Mouse (Mus musculus) fibroblast of lung, adult 2 months (primary cell): ENCODE measurements around the gene Atl2.

ENCODE experiments used
- DNase-seq: peaks from one replicate; pipeline ENCODE4 v3.0.0-alpha.2; 2011; ENCODE audit warnings: low read depth

Atl2 gene

GRCm38 (mm10) chr17:79897666-79898065 is 1.7 kb upstream of the Atl2 start:
- no peak for DNase-seq

DNA sequence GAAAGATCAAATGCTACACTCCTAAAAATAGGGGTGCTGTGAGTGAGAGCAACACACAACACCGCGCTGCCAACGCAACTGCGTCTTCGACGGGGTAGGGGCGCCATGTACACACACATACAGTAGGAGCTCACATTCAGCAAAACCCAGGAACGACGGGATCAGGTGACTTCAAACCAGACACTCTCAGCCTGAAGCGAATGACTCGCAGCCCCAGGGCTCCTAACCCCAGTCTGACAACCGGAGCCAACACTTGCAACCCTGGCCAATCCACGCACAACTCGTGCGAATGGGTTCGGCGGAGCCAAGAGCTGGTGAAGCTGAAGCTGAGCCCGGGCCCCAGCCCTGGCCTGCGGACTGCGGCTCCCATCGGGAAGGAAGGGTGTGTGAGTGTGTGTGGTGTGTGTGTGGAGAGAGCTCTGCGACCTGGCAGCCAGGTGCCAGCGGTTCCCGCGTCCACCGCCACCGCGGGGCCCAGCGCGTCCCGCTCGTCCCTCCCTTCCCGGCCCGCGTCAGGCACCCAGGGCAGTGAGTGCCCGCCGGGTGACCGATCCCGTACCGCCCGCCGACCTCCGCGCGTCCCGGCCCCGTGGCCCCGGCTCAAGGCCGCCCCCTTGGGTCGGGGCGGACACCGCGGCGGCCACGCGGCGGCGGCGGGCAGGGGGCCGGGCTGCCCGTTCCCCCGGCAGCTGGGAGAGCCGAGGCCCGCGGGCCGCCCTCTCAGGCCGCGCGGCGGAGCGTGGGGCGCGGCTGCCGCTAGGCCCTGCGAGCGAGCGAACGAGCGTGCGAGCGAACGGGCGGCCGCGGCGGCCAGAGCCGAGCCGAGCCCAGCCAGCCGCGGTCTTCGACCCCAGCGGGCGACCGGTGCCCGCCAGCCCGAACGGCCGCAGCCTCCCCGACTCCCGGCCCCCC is 696 bp downstream of the Atl2 start:
- peak; percentile 74 for DNase-seq

DNA sequence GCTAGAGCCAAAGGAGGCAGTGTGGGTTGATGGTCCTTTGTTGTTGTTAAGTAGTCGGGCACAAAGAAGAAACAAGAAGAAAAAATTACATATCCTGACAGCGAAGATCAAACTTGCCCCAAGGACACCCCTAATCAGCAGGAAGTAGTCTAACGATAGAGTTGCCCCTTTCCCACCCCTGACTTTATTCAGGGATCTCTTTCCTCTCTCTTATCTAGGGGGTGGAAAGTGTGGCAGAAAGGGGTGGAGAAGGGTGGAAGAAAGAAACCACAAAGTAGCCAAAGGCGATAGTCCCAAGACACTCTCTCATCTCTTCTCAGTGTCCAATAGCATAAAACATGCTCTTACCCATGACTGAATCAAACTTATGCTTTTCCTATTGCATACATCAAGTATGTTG is 1.9 kb downstream of the Atl2 start:
- no peak for DNase-seq

GRCm38 (mm10) chr17:79891944-79892343 is 4.0 kb downstream of the Atl2 start:
- no peak for DNase-seq

DNA sequence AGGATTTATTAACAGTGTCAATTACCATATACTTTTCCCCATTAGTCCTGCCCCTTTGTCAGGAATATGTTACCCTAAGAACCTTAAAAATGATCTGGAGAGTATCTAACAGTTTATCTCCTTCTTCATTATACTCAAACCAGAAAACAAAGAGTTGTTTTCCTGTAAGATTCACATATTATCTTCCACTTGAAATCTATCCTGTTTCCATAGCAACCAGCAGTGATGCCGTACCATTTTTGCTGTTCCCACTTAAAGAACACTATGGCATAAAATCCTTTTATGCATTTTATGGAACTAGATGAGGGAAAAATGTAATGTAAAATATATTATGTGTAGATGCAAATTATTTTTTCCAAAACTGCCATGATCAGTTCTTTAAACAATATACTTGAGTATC is 8.0 kb downstream of the Atl2 start:
- no peak for DNase-seq

GRCm38 (mm10) chr17:79883198-79883597 is 12.7 kb downstream of the Atl2 start:
- DNase-seq, result no peak

DNA sequence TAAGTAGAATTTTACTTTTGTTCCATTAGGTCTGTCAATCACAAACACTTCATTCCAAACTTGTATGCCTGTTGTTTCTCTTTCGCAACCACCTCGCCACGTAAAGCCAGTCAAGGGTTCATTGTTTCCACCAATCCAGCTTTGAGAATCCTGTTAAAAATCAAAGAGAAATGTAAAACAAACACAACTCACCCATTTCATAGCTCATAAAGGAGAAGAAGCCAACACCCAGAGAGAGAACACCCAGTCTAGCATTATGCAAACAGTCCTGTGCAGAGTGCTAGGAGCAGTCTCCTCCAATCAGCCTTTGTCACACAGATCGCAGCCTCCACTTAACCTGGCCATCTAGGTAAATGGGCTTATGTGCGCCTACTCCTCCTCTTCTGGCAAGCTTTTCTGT is 30.9 kb downstream of the Atl2 start:
- DNase-seq, result no peak

- no peak for DNase-seq
Observed at GRCm38 (mm10) chr17:79864503-79864902, 31.4 kb downstream of the Atl2 start.

GRCm38 (mm10) chr17:79862038-79862437 is 33.9 kb downstream of the Atl2 start:
- DNase-seq, result peak; percentile 28

DNA sequence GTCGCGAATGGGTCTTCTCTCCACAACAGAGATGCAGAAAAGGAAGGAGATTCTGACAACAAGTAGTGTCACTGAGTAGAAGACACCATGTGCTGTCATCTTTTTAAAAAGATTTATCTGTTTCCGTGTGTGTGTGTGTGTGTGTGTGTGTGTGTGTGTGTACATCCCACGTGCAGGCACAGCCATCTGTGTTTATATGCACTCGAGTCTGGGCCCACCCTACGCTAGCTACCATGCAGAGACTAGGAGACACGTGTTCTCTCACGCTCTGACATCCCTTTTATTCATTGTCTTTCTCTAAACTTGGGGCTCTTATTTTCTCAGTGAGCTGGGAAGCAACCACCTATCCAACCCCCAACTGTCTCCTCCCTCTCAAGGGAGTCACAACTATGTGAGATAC is 40.4 kb downstream of the Atl2 start:
- no peak for DNase-seq

- no peak for DNase-seq
Observed at GRCm38 (mm10) chr17:79848385-79848784, 47.5 kb downstream of the Atl2 start.

- DNase-seq, result no peak
Observed at GRCm38 (mm10) chr17:79846182-79846581, 49.7 kb downstream of the Atl2 start.

DNA sequence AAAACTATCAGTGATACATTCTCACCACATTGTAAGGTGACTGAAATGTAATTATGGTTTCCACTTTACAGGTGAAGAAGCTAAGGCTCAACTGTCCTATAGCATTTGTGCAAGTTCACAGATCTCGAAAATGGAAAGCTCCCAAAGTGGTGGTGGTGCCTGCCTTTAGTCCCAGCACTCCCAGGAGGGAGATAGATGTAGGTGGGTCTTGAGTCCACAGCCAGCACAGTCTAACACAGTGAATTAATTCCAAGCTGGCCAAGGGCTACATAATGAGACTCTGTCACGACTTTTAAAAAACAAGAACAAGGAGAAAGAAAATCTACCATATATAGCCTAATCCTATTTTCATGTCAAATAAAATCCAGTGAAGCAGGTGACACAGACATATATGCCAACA is 50.2 kb downstream of the Atl2 start:
- no peak for DNase-seq

- peak; percentile 66 for DNase-seq
Observed at GRCm38 (mm10) chr17:79840254-79841238, 55.4 kb downstream of the Atl2 start.

- DNase-seq, result no peak
Observed at GRCm38 (mm10) chr17:79836978-79837377, 58.9 kb downstream of the Atl2 start.

DNA sequence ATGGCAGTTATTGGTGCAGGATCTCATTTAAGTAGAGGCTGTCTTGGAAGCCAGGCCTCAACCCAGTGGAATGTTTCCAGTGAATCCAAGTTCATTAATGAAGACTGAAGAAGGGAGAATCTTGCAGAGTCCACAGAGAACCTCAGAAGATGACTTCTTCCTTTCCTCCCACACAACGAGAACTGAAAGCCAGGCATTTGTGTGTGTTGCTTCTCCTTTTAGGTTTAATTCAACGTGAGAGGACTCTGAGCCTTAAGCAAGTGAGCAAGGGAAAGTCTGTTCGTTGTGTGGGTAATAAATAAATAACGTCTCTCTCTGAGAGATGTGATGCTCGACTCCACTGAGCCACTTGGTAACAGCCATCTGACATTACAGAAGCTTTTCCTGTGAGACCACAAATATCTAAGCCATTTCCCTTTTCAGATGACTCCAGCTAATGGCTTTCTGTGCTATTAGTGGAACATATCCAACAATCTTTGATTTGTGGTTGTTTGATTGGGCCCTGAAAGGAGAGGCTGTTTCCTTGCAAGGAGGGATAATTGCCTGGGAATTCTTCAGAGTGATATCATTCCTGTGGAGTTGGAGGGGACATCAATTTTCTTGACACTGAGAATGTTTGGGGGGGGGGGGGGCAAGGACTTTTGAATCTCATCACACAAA is 60.1 kb downstream of the Atl2 start:
- DNase-seq, result peak; percentile 97

DNA sequence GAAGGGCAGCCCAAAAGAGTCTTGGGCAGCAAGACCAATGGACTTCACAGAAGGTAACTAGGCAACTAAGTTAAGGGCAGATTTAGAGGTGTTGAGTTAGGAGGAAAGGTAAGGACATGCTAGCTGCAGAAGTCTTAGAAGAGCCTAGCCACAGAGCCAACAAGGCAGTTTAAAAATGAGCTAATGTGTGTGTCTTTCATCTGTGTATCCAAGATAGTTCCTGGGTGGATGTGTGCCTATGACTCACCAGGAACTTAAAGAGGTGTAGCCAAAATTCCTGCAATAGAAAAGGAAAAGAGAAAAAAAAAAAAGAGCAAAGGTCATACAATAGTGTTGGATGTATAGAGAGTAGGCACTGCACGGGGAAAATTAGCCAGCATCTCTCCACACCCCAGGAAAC is 63.6 kb downstream of the Atl2 start:
- no peak for DNase-seq

GRCm38 (mm10) chr17:79826482-79827034 is 69.4 kb downstream of the Atl2 start:
- no peak for DNase-seq

DNA sequence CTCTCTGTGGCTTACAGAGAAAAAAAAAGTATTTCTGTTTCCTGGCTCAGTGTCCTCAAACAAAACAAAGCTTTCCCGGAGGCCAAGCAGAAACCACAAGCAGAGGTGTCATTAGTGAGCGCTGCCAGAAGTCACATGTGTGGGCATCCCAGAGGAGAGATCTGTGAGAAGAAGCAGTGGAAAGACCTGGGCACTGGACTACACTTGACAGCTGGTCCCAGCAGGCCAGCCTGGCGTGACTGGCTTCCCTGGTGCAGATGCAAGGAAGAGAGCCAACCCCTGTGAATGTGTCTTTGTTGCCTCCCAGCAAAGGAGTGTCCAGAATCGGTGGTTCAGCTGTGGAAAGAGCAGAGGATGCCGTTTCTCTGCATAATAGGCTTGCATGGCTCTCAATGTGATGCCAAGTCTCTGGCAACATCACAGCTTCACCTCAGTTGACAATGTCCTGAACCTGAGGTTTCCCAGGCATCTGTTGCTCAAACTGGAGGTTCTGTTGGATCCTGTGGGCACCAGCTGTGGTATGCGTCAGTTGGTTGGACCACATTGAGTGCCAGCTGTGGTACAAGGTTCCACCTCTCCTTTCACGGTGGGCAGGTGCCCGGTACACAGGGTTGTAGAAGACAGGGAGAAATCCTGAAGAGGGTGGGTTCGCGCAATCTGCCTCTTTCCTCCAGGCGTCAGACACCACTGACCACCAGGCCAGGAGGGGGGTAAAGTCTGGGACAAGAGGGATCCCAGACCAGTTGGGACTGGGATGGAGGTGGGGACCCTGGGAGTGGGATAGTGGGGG is 70.5 kb downstream of the Atl2 start:
- peak; percentile 97 for DNase-seq

GRCm38 (mm10) chr17:79824406-79824805 is 71.5 kb downstream of the Atl2 start:
- no peak for DNase-seq

DNA sequence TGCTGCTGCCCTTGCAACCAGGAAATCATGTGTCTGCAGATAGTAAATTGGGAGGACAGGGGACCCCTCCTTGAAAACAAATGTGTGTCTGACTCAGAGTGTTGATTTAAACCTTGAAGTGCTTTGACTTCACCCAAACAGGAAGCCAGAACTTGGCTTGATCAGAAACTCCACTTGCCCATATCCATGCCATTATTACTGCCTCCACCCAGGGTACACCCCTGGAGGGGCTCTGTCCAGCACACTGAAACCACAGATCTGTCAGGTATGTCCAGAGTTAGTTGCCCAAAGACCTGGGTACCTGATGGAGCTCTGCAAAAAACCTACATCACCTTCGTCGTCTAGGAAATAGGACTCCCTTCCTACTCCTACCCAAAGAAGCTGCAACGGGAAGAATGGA is 77.0 kb downstream of the Atl2 start:
- DNase-seq, result no peak
